Mouse (Mus musculus) frontal cortex, postnatal 36 days (tissue): ENCODE results near the gene Acss1.

Source experiments
- DNase-seq, 2 experiments: peaks; one replicate each; pipeline ENCODE4 v3.0.0; 2022; ENCODE audit warnings: low spot score in 2 of 2

The Acss1 gene

GRCm38 (mm10) chr2:150665534-150666451 lies 2.5 kb downstream of the Acss1 start:
- DNase-seq: no peak

GRCm38 (mm10) chr2:150665006-150665405 lies 3.3 kb downstream of the Acss1 start:
- DNase-seq: no peak

- no peak for DNase-seq
Measured at GRCm38 (mm10) chr2:150664152-150664920, 4.0 kb downstream of the Acss1 start.

- peak in 1 of 2 experiments; percentile 75 for DNase-seq
Measured at GRCm38 (mm10) chr2:150663255-150663654, 5.0 kb downstream of the Acss1 start.

- DNase-seq: no peak
Measured at GRCm38 (mm10) chr2:150662007-150662406, 6.3 kb downstream of the Acss1 start.

- no peak for DNase-seq
Measured at GRCm38 (mm10) chr2:150660668-150661451, 7.4 kb downstream of the Acss1 start.

GRCm38 (mm10) chr2:150660049-150660448 lies 8.3 kb downstream of the Acss1 start:
- no peak for DNase-seq

GRCm38 (mm10) chr2:150656975-150657768 lies 11.1 kb downstream of the Acss1 start:
- DNase-seq: no peak

GRCm38 (mm10) chr2:150656112-150656511 lies 12.2 kb downstream of the Acss1 start:
- DNase-seq: no peak

- no peak for DNase-seq
Measured at GRCm38 (mm10) chr2:150655290-150655689, 13.0 kb downstream of the Acss1 start.

GRCm38 (mm10) chr2:150654814-150655213 lies 13.5 kb downstream of the Acss1 start:
- no peak for DNase-seq

- no peak for DNase-seq
Measured at GRCm38 (mm10) chr2:150651366-150651765, 16.9 kb downstream of the Acss1 start.

GRCm38 (mm10) chr2:150650511-150651074 lies 17.7 kb downstream of the Acss1 start:
- no peak for DNase-seq

GRCm38 (mm10) chr2:150648300-150648895 lies 19.9 kb downstream of the Acss1 start:
- no peak for DNase-seq

- no peak for DNase-seq
Measured at GRCm38 (mm10) chr2:150647681-150648299, 20.5 kb downstream of the Acss1 start.

- no peak for DNase-seq
Measured at GRCm38 (mm10) chr2:150646411-150647121, 21.7 kb downstream of the Acss1 start.

GRCm38 (mm10) chr2:150645225-150645624 lies 23.1 kb downstream of the Acss1 start:
- DNase-seq: no peak

GRCm38 (mm10) chr2:150643726-150644415 lies 24.4 kb downstream of the Acss1 start:
- DNase-seq: peak in 1 of 2 experiments; percentile 67

GRCm38 (mm10) chr2:150643166-150643565 lies 25.1 kb downstream of the Acss1 start:
- DNase-seq: no peak
